Mouse (Mus musculus): ENCODE measurements around the gene Olfr275.
A peak's percentile ranks its signal among the peaks of the same experiment; 100 is the strongest.
"Not testable (repeated sequence)": the region's sequence is repeated elsewhere in the genome, so short reads cannot be mapped to it uniquely, and the experiment has no call there.

The Olfr275 gene

GRCm38 (mm10) chr4:52814304-52814703 lies at the start of gene Olfr275:
Gene Olfr275, plus strand, starts transcription at chr4:52814604.
- no peak for DNase-seq (ENCODE audit: low spot score)

- no peak for DNase-seq (ENCODE audit: low spot score)
Measured at GRCm38 (mm10) chr4:52765612-52766011, 48.8 kb upstream of the Olfr275 start.

- DNase-seq (ENCODE audit: low spot score): no peak
Measured at GRCm38 (mm10) chr4:52772186-52772585, 42.2 kb upstream of the Olfr275 start.

GRCm38 (mm10) chr4:52800013-52800412 lies 14.4 kb upstream of the Olfr275 start:
- DNase-seq (ENCODE audit: low spot score): no peak

- peak; percentile 49 for DNase-seq (ENCODE audit: low spot score)
Measured at GRCm38 (mm10) chr4:52811871-52812270, 2.5 kb upstream of the Olfr275 start.

- no peak for DNase-seq (ENCODE audit: low spot score)
Measured at GRCm38 (mm10) chr4:52821375-52821774, 7.0 kb downstream of the Olfr275 start.

GRCm38 (mm10) chr4:52845411-52845810 lies 31.0 kb downstream of the Olfr275 start:
- not testable (repeated sequence) for DNase-seq (ENCODE audit: low spot score)

- no peak for DNase-seq (ENCODE audit: low spot score)
Measured at GRCm38 (mm10) chr4:52849039-52849635, 34.7 kb downstream of the Olfr275 start.

GRCm38 (mm10) chr4:52849672-52850071 lies 35.3 kb downstream of the Olfr275 start:
- no peak for DNase-seq (ENCODE audit: low spot score)

- DNase-seq (ENCODE audit: low spot score): no peak
Measured at GRCm38 (mm10) chr4:52859136-52859535, 44.7 kb downstream of the Olfr275 start, which contains the start of gene Olfr273. Gene Olfr273, minus strand, starts transcription at chr4:52859236.

- no peak for DNase-seq (ENCODE audit: low spot score)
Measured at GRCm38 (mm10) chr4:52864156-52864555, 49.8 kb downstream of the Olfr275 start.
